Mouse (Mus musculus) intestine, postnatal 0 days (tissue): ENCODE results near the gene Ubxn6. TPM values are rescaled to one million over a fixed set of nuclear protein-coding genes. Genes with fewer than 3 reads are reported as not detected.

Source experiments
- ATAC-seq: fragments of 200-750 bp; cut with Nextera tagmentation; 2 replicates; pipeline ENCODE4 v1.8.0; 2017; ENCODE audit warnings: mild to moderate bottlenecking, moderate TSS enrichment, moderate library complexity
- H3K27ac ChIP-seq: fragments of 300-500 bp; sonication (generic); 2 replicates; pipeline ENCODE4 v1.5.1; 2014; ENCODE audit warnings: mild to moderate bottlenecking, low read depth, low read length, moderate library complexity
- H3K27me3 ChIP-seq: fragments of 300-500 bp; sonication (generic); replicated peaks from 2 replicates; pipeline ENCODE4 v1.6.1; 2014; ENCODE audit warnings: low read length, mixed read lengths; ENCODE audit not compliant: control insufficient read depth, insufficient read depth
- H3K36me3 ChIP-seq: fragments of 300-500 bp; sonication (generic); 2 replicates; pipeline ENCODE4 v1.6.1; 2014; ENCODE audit warnings: mild to moderate bottlenecking, moderate library complexity; ENCODE audit not compliant: control insufficient read depth, insufficient read depth
- H3K4me1 ChIP-seq: fragments of 300-500 bp; sonication (generic); replicated peaks from 2 replicates; pipeline ENCODE4 v1.6.1; 2014; ENCODE audit warnings: antibody characterized with exemption, low read length, mixed read lengths; ENCODE audit not compliant: control insufficient read depth, insufficient read depth
- H3K4me2 ChIP-seq: fragments of 300-500 bp; sonication (generic); replicated peaks from 2 replicates; pipeline ENCODE4 v1.6.1; 2014; ENCODE audit warnings: low read depth, mild to moderate bottlenecking, moderate library complexity
- H3K4me3 ChIP-seq: fragments of 300-500 bp; sonication (generic); 2 replicates; pipeline ENCODE4 v1.5.1; 2014; ENCODE audit warnings: low read depth, low read length
- H3K9ac ChIP-seq: fragments of 300-500 bp; sonication (generic); 2 replicates; pipeline ENCODE4 v1.6.1; 2014; ENCODE audit warnings: mild to moderate bottlenecking, low read depth, low read length
- H3K9me3 ChIP-seq: fragments of 300-500 bp; sonication (generic); 2 replicates; pipeline ENCODE4 v1.6.1; 2016; ENCODE audit warnings: mixed run types; ENCODE audit not compliant: control insufficient read depth
- CTCF ChIP-seq: sonication (generic); IDR thresholded peaks from 2 replicates; pipeline ENCODE4 v1.5.1; 2016; ENCODE audit warnings: low read depth, mild to moderate bottlenecking, control low read depth, antibody characterized with exemption, moderate library complexity
- WGBS: fragments of 180-500 bp; shearing (Covaris S2); extraction: QIAGEN DNeasy Blood & Tissue Kit; methylation state at CpG from one replicate; pipeline ENCODE4 v1.1.7; 2014; 5-methylcytosine and 5-hydroxymethylcytosine counted together
- polyA plus RNA-seq: library from polyadenylated mRNA; unstranded; fragments of >200 nt; fragmentation: Nextera tagmentation; extraction: Ambion mirVana; gene quantifications from 2 replicates; pipeline ENCODE4 v1.2.1, GENCODE M21; 2015

Gene Ubxn6
- polyA plus RNA-seq, 1 experiment from 2014 or later: 42.5 TPM

DNA sequence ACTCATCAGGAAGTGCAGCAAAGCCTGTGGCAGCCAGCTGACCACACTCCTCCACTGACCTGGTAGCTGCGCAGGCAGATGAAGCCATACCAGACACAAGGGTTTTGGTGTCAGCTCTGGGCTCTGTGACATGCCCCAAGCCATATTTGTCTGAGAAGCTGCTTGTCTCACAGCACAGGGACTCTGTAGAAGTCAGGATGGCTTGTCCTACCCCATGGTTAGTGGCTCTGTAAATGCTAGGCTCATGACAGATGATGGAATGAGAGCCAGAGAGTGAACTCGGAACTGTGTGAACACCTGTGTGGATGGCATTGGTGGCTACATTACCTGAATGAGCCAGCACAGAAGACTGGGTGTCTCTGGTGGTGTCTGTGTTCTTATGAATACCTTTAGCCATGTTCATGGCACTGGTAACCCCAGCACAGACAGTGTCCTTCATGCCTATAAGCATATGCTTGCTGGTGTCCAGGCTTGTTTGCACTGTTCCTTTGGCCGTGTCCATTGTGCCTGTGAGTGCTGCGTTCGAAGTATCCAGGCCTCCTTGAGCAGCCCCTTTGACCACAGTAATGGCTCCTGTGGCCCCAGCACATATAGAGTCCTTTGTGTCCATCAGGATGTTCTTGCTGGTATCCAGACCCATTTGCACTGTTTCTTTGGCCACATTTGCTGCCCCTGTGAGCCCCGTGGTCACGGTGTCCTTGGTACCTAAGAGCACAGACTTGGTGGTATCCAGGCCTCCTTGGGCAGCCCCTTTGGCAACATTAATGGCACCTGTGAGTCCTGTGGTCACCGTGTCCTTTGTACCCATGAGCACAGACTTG is 28.8 kb upstream of the Ubxn6 start:
- 92% methylated on average over 8 of the region's 8 CpGs for WGBS
- Histone ChIP-seq H3K27me3 (no peaks in the 10 kb centered on the region), H3K36me3 (peaks cover 40% of the 10 kb centered on the region), H3K4me2 (no peak overlapping the region), H3K4me3 (no peak overlapping the region), H3K9me3 (no peaks in the 10 kb centered on the region), H3K9ac (no peak overlapping the region), H3K27ac (no peak overlapping the region; the same call in 1 of the 2 replicates), H3K4me1 (no peaks in the 10 kb centered on the region)
- ATAC-seq: no peak
- no peak for TF ChIP-seq CTCF

DNA sequence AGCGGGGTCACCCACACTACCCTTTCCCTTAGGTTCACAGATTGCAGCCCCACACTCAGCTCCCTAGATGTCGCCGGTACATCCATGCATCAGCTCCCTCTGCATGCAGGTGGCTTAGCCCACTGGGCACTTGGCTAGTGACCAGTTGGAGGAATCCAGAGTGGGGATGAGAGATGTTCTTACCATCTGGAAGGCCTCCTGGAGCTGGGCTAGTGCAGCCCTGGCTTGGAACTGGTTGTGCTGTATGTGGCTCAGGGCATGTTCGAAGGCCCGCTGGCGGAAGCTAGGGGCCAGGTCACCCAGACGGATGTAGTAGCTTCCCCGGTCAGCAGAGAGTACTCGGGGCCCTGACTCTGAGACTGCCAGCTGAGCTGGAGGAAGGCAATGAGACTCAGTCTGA is 28.1 kb upstream of the Ubxn6 start:
- ATAC-seq: no peak
- Histone ChIP-seq H3K9ac (no peak overlapping the region), H3K4me3 (no peak overlapping the region), H3K4me2 (no peak overlapping the region), H3K27me3 (no peaks in the 10 kb centered on the region), H3K4me1 (no peaks in the 10 kb centered on the region), H3K36me3 (peaks cover 47% of the 10 kb centered on the region), H3K27ac (no peak overlapping the region), H3K9me3 (no peaks in the 10 kb centered on the region)
- TF ChIP-seq CTCF: no peak
- WGBS: 92% methylated on average over 9 of the region's 9 CpGs

DNA sequence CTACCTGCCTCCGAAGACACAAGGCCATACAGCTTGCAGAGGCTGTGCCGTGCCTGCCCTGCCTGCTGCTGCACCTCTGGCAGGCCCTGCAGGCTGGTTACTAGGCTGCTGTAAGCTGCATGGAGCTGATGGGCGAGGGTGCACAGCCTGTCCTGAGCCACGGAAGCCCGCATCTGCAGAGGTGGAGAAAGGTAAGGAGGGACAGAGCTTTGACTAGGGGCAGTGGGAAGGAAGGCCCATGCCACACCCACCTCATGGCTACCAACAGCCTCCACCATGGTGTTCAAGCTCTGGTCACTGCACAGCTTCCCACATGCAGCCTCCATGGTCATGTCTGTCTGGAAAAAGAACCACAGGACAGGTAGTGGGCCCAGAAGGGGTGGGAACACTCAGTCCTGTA is 27.3 kb upstream of the Ubxn6 start:
- Histone ChIP-seq H3K9me3 (no peaks in the 10 kb centered on the region), H3K27ac (no peak overlapping the region), H3K27me3 (no peaks in the 10 kb centered on the region), H3K4me2 (no peak overlapping the region), H3K36me3 (peaks cover 54% of the 10 kb centered on the region), H3K9ac (no peak overlapping the region), H3K4me3 (no peak overlapping the region), H3K4me1 (no peaks in the 10 kb centered on the region)
- no peak for ATAC-seq
- WGBS: 94% methylated on average over 5 of the region's 5 CpGs
- no peak for TF ChIP-seq CTCF

DNA sequence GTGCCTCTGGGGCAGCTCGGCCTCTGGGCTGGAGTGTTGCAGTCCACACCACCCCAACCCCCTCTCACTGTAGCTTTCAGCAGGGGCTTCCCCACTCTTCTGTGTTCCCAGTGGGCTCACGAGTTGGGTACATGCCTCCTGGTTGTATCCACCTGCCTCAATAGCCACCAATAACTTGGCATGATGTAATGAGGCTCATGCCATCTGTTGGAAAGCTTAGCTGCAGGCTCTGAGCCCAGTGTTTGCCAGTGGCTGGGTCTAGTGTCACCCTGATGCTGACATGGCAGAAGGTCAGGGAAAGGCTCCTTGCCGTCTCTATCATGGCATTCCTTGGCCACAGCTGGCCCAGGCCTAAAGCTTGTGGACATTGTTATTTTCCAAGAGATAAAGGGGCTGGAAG is 26.0 kb upstream of the Ubxn6 start:
- no peak overlapping the region for H3K9ac ChIP-seq
- H3K4me2 ChIP-seq: no peak overlapping the region
- WGBS: 88% methylated on average over 3 of the region's 3 CpGs
- TF ChIP-seq CTCF: no peak
- no peak overlapping the region for H3K4me3 ChIP-seq
- no peaks in the 10 kb centered on the region for H3K27me3 ChIP-seq
- no peaks in the 10 kb centered on the region for H3K4me1 ChIP-seq
- H3K27ac ChIP-seq: no peak overlapping the region
- no peaks in the 10 kb centered on the region for H3K9me3 ChIP-seq
- peaks cover 68% of the 10 kb centered on the region for H3K36me3 ChIP-seq
- ATAC-seq: no peak

DNA sequence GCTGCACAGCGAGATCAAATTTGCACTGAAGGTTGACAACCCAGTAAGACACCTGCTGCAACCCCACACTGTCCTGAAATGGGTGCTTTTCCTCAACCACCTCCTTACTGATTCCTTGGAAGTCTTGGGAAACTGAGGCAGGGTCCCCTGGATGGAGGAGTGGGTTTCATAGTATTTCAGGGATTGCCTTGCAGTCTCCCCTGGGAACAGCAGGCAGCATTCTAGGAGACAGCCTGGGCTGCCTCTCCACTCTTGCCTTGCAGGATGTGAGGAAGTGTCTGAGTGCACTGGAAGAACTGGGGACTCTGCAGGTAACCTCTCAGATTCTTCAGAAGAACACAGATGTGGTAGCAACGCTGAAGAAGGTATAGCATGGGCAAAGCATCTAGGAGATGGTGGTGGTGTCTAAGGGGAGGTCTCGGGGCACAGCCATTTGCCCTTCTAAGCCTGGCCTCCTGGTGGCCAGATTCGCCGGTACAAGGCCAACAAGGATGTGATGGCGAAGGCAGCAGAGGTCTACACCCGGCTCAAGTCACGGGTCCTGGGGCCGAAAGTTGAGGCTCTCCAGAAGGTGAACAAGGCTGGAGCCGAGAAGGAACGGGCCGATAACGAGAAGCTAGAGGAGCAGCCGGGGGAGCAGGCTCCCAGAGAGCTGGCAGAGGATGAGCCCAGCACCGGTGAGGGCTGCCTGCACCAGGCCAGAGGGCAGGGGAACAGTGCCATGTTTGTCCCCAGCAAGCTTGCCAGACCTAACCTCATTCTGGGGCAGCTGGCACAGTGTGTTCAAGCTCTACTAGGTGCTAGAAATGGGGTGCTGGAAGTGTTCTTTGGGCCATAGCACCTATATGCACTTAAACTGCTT is 24.1 kb upstream of the Ubxn6 start:
- Histone ChIP-seq H3K27ac (no peak overlapping the region), H3K9ac (no peak overlapping the region), H3K4me1 (no peaks in the 10 kb centered on the region), H3K4me3 (no peak overlapping the region), H3K27me3 (no peaks in the 10 kb centered on the region), H3K4me2 (no peak overlapping the region), H3K9me3 (no peaks in the 10 kb centered on the region), H3K36me3 (peaks cover 74% of the 10 kb centered on the region)
- peak; percentile 45 for TF ChIP-seq CTCF
- ATAC-seq: no peak
- WGBS: 86% methylated on average over 15 of the region's 15 CpGs

DNA sequence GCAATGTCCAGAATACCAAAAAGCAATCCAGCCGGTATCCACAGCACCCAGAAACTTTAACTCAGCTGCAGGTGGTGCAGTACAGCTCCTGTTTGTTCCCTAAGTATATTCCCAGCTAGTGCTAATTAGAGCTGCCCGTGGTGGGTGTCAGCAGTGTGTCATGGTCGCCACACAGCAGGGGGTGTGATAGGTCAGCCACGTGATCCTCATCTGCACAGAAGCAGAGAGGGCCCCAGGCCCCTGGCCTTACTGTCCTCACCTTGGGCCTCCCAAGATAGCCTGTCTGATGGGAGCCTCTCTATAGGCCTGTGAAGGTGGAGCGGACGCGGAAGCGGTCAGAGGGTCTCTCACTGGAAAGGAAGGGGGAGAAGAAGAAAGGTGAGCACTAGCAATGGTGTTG is 23.4 kb upstream of the Ubxn6 start:
- H3K36me3 ChIP-seq: peaks cover 78% of the 10 kb centered on the region
- H3K9ac ChIP-seq: no peak overlapping the region
- no peak overlapping the region for H3K4me2 ChIP-seq
- H3K27me3 ChIP-seq: no peaks in the 10 kb centered on the region
- no peak for TF ChIP-seq CTCF
- no peaks in the 10 kb centered on the region for H3K4me1 ChIP-seq
- WGBS: 88% methylated on average over 8 of the region's 8 CpGs
- H3K9me3 ChIP-seq: no peaks in the 10 kb centered on the region
- ATAC-seq: no peak
- no peak overlapping the region for H3K27ac ChIP-seq
- no peak overlapping the region for H3K4me3 ChIP-seq
